Mouse (Mus musculus): ENCODE results near the gene Rbm19. TPM values are rescaled to one million over a fixed set of nuclear protein-coding genes. Genes with fewer than 3 reads are reported as not detected.

The Rbm19 gene
- polyA plus RNA-seq, 1 experiment from 2014 or later, result 23.0 TPM

DNA sequence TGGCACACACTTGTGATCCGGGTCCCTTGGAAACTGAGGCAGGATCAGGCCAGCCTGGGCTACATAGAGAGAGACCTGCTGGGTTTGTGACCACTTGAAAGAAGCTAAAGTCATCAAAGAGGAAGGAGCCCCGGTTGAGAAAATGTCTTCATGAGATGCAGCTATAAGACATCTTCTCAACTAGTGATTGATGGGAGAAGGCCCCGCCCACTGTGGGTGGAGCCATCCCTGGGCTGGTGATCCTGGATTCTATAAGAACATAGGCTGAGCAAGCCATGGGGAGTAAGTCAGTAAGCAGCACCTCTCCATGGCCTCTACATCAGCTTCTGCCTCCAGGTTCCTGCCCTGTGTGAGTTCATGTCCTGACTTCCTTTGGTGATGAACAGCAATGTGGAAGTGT is 98.2 kb downstream of the Rbm19 start:
- H3K4me1 ChIP-seq (ENCODE audit: control insufficient read depth, insufficient read depth, low read length), result peaks cover 15% of the 10 kb centered on the region
- H3K4me3 ChIP-seq (ENCODE audit: low read depth, low read length), result no peak overlapping the region
- DNase-seq (ENCODE audit: low spot score, missing footprints) (no peak), ATAC-seq (ENCODE audit: low FRiP score) (no peak)
- 75% methylated on average over 3 of the region's 3 CpGs for WGBS
- H3K9me3 ChIP-seq (ENCODE audit: control insufficient read depth, low read length), result no peaks in the 10 kb centered on the region
- peaks cover 39% of the 10 kb centered on the region for H3K27me3 ChIP-seq (ENCODE audit: control insufficient read depth, insufficient read depth, low read length)
- no peak overlapping the region for H3K27ac ChIP-seq (ENCODE audit: low read depth, low read length)
- H3K36me3 ChIP-seq (ENCODE audit: control insufficient read depth, insufficient read depth, low read length), result no peaks in the 10 kb centered on the region
- no peak overlapping the region for H3K4me2 ChIP-seq
- no peak overlapping the region for H3K9ac ChIP-seq (ENCODE audit: low read length)

GRCm38 (mm10) chr5:120221216-120221615 is 105.0 kb downstream of the Rbm19 start:
- Histone ChIP-seq H3K27ac (ENCODE audit: low read depth, low read length) (no peak overlapping the region), H3K4me2 (no peak overlapping the region), H3K27me3 (ENCODE audit: control insufficient read depth, insufficient read depth, low read length) (peaks cover 64% of the 10 kb centered on the region), H3K4me3 (ENCODE audit: low read depth, low read length) (no peak overlapping the region), H3K36me3 (ENCODE audit: control insufficient read depth, insufficient read depth, low read length) (no peaks in the 10 kb centered on the region), H3K9ac (ENCODE audit: low read length) (no peak overlapping the region), H3K4me1 (ENCODE audit: control insufficient read depth, insufficient read depth, low read length) (peaks cover 15% of the 10 kb centered on the region), H3K9me3 (ENCODE audit: control insufficient read depth, low read length) (no peaks in the 10 kb centered on the region)
- WGBS, result 4% methylated on average over 4 of the region's 4 CpGs
- ATAC-seq (ENCODE audit: low FRiP score), result no peak; the same call in 1 of the 2 replicates
- no peak for DNase-seq (ENCODE audit: low spot score, missing footprints)

GRCm38 (mm10) chr5:120225383-120225782 is 109.1 kb downstream of the Rbm19 start:
- H3K4me2 ChIP-seq, result no peak overlapping the region
- no peaks in the 10 kb centered on the region for H3K9me3 ChIP-seq (ENCODE audit: control insufficient read depth, low read length)
- H3K4me3 ChIP-seq (ENCODE audit: low read depth, low read length), result no peak overlapping the region
- H3K27ac ChIP-seq (ENCODE audit: low read depth, low read length), result no peak overlapping the region; the same call in 1 of the 2 replicates
- peaks cover 17% of the 10 kb centered on the region for H3K4me1 ChIP-seq (ENCODE audit: control insufficient read depth, insufficient read depth, low read length)
- H3K36me3 ChIP-seq (ENCODE audit: control insufficient read depth, insufficient read depth, low read length), result no peaks in the 10 kb centered on the region
- DNase-seq (ENCODE audit: low spot score, missing footprints), result peak; percentile 89
- ATAC-seq (ENCODE audit: low FRiP score), result peak; percentile 55; the same call in 1 of the 2 replicates
- 6% methylated on average over 14 of the region's 14 CpGs for WGBS
- H3K9ac ChIP-seq (ENCODE audit: low read length), result no peak overlapping the region
- peaks cover 77% of the 10 kb centered on the region for H3K27me3 ChIP-seq (ENCODE audit: control insufficient read depth, insufficient read depth, low read length)

DNA sequence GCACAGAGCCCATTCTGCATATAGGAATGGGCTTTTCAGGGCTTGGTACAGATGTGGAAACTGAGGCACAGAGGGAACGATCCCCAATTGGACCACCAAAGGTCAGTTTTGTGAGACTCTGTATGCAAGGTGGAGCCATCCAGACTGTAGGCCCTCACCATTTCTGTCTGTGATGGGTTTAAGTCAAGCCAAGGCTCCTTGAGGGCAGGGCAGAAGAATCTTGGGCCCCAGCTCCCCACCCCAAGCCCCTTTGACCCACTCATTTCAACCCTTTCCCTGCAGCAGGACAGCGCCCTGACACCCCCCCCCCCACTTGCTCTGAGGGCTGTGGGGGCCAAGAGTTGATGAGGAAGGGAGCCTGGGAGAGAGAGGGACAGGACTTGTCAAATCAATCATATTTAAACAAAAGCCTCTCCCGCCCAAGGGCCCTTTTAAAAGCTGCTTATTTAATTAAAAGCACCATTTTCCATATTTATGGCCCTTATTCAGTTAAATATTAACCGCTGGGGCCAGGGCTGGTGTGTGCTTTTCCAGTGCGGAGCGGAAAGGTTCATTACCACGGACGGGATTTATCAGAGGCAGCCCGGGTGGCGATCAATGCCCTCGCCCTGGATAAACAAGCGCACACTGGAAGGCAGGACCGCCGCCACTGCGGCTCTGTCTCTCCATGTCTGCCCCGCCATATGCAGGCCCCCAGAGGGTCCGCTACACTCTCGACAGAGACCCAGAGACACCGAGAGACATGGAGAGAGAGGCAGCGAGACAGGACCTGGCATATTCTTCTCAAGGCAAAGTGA is 112.5 kb downstream of the Rbm19 start:
- Histone ChIP-seq H3K27ac (ENCODE audit: low read depth, low read length) (0 out of 2 replicates have a peak overlapping the region, but pooled peaks have one; percentile 3), H3K9ac (ENCODE audit: low read length) (no peak overlapping the region), H3K4me1 (ENCODE audit: control insufficient read depth, insufficient read depth, low read length) (peaks cover 27% of the 10 kb centered on the region), H3K4me2 (no peak overlapping the region), H3K27me3 (ENCODE audit: control insufficient read depth, insufficient read depth, low read length) (peaks cover 65% of the 10 kb centered on the region), H3K4me3 (ENCODE audit: low read depth, low read length) (no peak overlapping the region), H3K9me3 (ENCODE audit: control insufficient read depth, low read length) (no peaks in the 10 kb centered on the region), H3K36me3 (ENCODE audit: control insufficient read depth, insufficient read depth, low read length) (no peaks in the 10 kb centered on the region)
- WGBS, result 58% methylated on average over 20 of the region's 20 CpGs
- ATAC-seq (ENCODE audit: low FRiP score), result no peak
- peak; percentile 87 for DNase-seq (ENCODE audit: low spot score, missing footprints)

DNA sequence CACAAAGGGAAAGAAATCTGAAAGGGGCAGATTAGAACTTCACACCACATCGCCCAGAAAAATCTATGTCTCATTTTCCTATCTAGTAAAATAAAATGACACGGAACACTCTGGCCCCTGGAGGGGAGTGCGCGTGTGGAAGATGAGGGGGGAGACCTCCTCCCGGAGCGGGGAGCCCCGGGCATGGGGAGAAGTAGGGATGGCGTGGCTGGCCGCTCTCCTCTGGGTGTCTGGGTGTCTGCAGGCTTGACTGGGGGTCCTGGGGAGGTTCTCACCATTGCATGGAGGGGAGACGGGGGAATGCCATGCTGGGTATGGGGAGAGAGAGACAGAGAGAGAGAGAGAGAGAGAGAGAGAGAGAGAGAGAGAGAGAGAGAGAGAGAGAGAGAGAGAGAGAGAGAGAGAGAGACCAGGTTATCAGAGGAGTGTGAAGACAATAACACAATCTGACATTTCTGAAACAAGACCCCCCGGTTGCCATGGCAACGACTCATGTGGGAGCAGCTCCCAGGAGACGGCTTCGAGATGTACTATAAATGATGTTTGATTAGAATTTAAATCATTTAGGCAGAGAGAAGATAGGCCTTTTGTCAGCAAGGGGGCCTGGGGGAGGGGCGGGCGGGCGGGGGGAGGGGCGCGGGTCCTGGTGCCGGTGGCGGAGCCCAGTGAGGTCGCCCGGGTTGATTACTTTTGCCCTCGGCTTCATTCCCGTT is 115.3 kb downstream of the Rbm19 start:
- no peaks in the 10 kb centered on the region for H3K36me3 ChIP-seq (ENCODE audit: control insufficient read depth, insufficient read depth, low read length)
- ATAC-seq (ENCODE audit: low FRiP score), result peak; percentile 76
- H3K9ac ChIP-seq (ENCODE audit: low read length), result peak overlapping the region; percentile 49
- H3K27me3 ChIP-seq (ENCODE audit: control insufficient read depth, insufficient read depth, low read length), result peaks cover 62% of the 10 kb centered on the region
- DNase-seq (ENCODE audit: low spot score, missing footprints), result peak; percentile 95
- H3K27ac ChIP-seq (ENCODE audit: low read depth, low read length), result peak overlapping the region; percentile 51
- no peaks in the 10 kb centered on the region for H3K9me3 ChIP-seq (ENCODE audit: control insufficient read depth, low read length)
- WGBS, result 7% methylated on average over 25 of the region's 25 CpGs
- H3K4me1 ChIP-seq (ENCODE audit: control insufficient read depth, insufficient read depth, low read length), result peaks cover 15% of the 10 kb centered on the region
- H3K4me2 ChIP-seq, result peak overlapping the region; percentile 44
- no peak overlapping the region for H3K4me3 ChIP-seq (ENCODE audit: low read depth, low read length)

GRCm38 (mm10) chr5:120235147-120235546 is 118.9 kb downstream of the Rbm19 start:
- DNase-seq (ENCODE audit: low spot score, missing footprints) (no peak), ATAC-seq (ENCODE audit: low FRiP score) (no peak)
- Histone ChIP-seq H3K4me1 (ENCODE audit: control insufficient read depth, insufficient read depth, low read length) (peaks cover 13% of the 10 kb centered on the region), H3K36me3 (ENCODE audit: control insufficient read depth, insufficient read depth, low read length) (no peaks in the 10 kb centered on the region), H3K9ac (ENCODE audit: low read length) (no peak overlapping the region), H3K4me2 (no peak overlapping the region), H3K9me3 (ENCODE audit: control insufficient read depth, low read length) (no peaks in the 10 kb centered on the region), H3K27me3 (ENCODE audit: control insufficient read depth, insufficient read depth, low read length) (peaks cover 32% of the 10 kb centered on the region), H3K27ac (ENCODE audit: low read depth, low read length) (no peak overlapping the region), H3K4me3 (ENCODE audit: low read depth, low read length) (no peak overlapping the region)
- 68% methylated on average over 5 of the region's 5 CpGs for WGBS

DNA sequence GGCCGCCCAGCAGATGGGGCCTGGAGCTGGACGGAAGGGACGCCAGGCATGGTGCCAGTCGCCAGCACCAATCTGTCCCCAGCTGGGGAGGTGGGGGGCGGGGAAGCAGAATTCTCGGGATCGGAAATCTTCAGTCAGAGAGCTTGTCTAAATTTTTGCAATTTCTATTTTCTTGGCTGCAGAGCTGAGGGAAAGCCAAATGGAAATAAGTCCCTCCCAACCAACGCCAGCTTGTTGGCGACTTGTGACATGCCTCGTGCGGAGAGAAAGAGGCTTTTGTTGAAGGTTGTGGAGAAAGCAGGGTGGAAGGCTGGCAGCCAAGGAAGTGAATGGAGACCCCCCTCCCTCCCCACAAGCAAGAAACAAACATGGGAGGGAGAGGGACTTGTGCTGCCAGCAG is 119.3 kb downstream of the Rbm19 start:
- ATAC-seq (ENCODE audit: low FRiP score), result no peak
- Histone ChIP-seq H3K9me3 (ENCODE audit: control insufficient read depth, low read length) (no peaks in the 10 kb centered on the region), H3K4me3 (ENCODE audit: low read depth, low read length) (no peak overlapping the region), H3K4me2 (no peak overlapping the region), H3K36me3 (ENCODE audit: control insufficient read depth, insufficient read depth, low read length) (no peaks in the 10 kb centered on the region), H3K27me3 (ENCODE audit: control insufficient read depth, insufficient read depth, low read length) (peaks cover 27% of the 10 kb centered on the region), H3K9ac (ENCODE audit: low read length) (no peak overlapping the region), H3K27ac (ENCODE audit: low read depth, low read length) (no peak overlapping the region), H3K4me1 (ENCODE audit: control insufficient read depth, insufficient read depth, low read length) (peaks cover 13% of the 10 kb centered on the region)
- DNase-seq (ENCODE audit: low spot score, missing footprints), result no peak
- 80% methylated on average over 11 of the region's 11 CpGs for WGBS

DNA sequence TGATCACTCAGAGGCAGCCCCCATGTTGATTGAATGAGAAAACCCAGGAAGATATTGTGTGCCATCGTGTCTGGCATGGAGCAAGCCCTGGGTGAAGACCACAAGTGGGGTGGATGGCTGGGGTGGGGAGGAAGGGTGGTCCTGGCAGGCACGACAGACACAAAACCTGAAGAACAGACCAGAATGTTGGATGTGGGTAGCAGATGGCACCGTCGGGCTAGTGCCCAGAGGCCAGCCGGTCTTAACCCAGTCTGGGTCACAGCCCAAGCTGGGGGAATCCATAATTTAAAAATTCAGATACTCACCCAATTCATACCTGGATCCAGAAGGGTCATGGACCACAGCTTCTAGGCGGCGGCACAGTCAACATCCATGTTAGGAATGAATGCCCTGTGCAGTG is 123.8 kb downstream of the Rbm19 start:
- Histone ChIP-seq H3K9me3 (ENCODE audit: control insufficient read depth, low read length) (no peaks in the 10 kb centered on the region), H3K27me3 (ENCODE audit: control insufficient read depth, insufficient read depth, low read length) (peaks cover 7% of the 10 kb centered on the region; the same call in 1 of the 2 replicates), H3K9ac (ENCODE audit: low read length) (no peak overlapping the region), H3K4me3 (ENCODE audit: low read depth, low read length) (no peak overlapping the region), H3K4me2 (no peak overlapping the region), H3K36me3 (ENCODE audit: control insufficient read depth, insufficient read depth, low read length) (no peaks in the 10 kb centered on the region), H3K4me1 (ENCODE audit: control insufficient read depth, insufficient read depth, low read length) (no peaks in the 10 kb centered on the region), H3K27ac (ENCODE audit: low read depth, low read length) (no peak overlapping the region)
- ATAC-seq (ENCODE audit: low FRiP score) (no peak), DNase-seq (ENCODE audit: low spot score, missing footprints) (no peak)
- WGBS, result 91% methylated on average over 7 of the region's 7 CpGs

GRCm38 (mm10) chr5:120245336-120245735 is 129.1 kb downstream of the Rbm19 start:
- H3K9me3 ChIP-seq (ENCODE audit: control insufficient read depth, low read length), result no peaks in the 10 kb centered on the region
- no peak overlapping the region for H3K27ac ChIP-seq (ENCODE audit: low read depth, low read length)
- peaks cover 7% of the 10 kb centered on the region; the same call in 1 of the 2 replicates for H3K27me3 ChIP-seq (ENCODE audit: control insufficient read depth, insufficient read depth, low read length)
- H3K36me3 ChIP-seq (ENCODE audit: control insufficient read depth, insufficient read depth, low read length), result no peaks in the 10 kb centered on the region
- WGBS, result 78% methylated on average over 5 of the region's 5 CpGs
- no peak overlapping the region for H3K4me3 ChIP-seq (ENCODE audit: low read depth, low read length)
- no peak overlapping the region for H3K9ac ChIP-seq (ENCODE audit: low read length)
- DNase-seq (ENCODE audit: low spot score, missing footprints) (no peak), ATAC-seq (ENCODE audit: low FRiP score) (no peak)
- H3K4me2 ChIP-seq, result no peak overlapping the region
- H3K4me1 ChIP-seq (ENCODE audit: control insufficient read depth, insufficient read depth, low read length), result no peaks in the 10 kb centered on the region

Measured in midbrain, embryonic 11.5 days (tissue).